Mouse (Mus musculus): ENCODE results near the gene Prrx2.

The Prrx2 gene

DNA sequence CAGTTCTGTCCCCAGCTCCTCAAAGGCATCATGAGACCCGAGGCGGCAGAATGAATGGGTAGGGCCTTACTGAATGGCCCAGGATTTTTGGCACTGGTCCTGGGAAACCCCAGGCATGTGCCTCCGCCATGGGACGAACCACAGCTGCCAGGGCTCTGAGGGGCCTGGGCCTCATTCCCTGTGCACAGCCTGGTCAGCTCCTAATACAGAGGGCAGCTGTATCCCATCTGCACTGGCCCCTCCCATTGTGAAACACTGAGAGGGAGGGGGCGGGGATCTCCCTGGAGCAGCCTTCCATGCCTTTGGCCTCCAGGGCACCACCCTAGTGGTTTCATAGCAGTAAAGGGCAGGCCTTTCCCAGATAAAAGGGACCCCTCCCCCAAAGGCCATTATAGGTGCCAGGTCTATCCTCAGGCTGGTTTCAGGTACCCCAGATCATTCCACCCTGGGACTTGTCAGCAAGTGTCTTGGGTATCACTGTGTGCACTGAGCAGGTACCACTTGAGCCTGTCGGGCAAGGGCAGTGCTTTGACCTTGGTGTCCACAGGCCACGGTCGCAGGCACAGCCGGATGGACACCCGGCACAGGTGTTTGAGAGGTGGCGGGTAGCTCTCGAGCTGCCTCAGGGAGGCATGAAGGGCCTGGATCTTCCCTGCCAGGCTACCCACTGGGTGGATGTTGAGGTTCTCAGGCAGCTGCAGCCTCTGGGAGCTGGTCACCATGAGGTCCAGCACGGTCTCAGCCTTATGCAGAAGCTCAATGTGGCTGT is 11.2 kb upstream of the Prrx2 start:
- DNase-seq (ENCODE audit: low read depth) = no peak

GRCm38 (mm10) chr2:30826825-30827748 is 7.7 kb upstream of the Prrx2 start:
- DNase-seq (ENCODE audit: low read depth) = peak; percentile 92

DNA sequence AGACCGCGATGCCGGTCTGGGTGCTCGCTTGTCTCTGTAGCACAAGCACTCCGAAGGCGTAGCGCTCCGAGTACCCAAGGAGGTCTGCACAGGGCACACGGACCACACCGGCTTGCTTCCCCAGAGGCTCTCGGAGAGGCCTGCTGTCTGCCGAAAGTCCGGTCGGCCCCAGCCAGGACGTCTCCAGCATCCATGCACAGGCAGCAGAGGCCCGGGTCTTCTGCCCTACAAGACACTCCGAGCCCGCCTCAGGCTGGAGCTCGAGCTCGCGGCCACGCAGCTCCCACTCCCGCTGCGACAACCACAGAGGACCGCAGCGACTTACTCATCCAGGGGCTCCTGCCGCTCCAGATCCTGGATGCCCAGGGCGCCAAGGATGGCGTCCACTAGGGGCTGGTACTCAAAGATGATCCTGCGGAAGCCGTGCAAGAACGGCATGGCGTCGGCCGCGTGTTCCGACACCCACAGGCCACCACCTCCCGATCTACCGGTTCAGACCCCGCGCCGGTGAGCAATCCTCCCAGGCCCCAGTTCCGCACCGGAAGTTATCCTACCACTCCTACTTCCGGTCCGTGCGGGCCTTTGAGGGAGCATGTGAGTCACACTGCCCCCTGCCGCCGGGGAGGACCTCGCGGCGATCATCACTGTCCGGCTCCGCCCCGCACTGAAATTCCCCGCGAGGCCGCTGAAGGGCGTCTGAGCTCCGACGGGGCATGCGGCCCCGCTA is 6.9 kb upstream of the Prrx2 start:
- DNase-seq (ENCODE audit: low read depth) = peak; percentile 89

DNA sequence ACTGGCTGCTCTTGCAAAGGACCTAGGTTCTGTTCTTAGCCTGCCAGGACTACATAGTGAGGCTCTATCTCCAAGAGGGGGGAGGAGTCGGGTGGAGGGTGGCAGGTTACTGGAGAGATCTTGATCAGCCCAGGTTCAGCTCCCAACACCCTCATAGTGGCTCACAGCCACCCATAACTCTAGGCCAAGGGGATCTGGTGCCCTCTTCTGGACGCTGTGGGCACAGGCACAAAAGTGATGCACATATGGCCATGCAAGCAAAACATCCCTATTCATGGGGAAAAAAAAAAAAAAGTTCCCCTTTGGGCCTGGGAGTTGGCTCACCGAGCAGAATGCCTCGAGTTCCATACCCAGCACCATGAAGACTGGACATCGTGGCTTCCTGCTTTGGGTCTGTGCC is 5.5 kb upstream of the Prrx2 start:
- DNase-seq (ENCODE audit: low read depth) = peak; percentile 65

GRCm38 (mm10) chr2:30830283-30830795 is 4.4 kb upstream of the Prrx2 start, which contains the start of gene Asb6:
Gene Asb6, minus strand, starts transcription at chr2:30830333.
- DNase-seq (ENCODE audit: low read depth) = no peak

- DNase-seq (ENCODE audit: low read depth) = no peak
These were observed 1.1 kb upstream of the Prrx2 start for GRCm38 (mm10) chr2:30833644-30834043.

- DNase-seq (ENCODE audit: low read depth) = peak; percentile 33
These were observed 1.6 kb downstream of the Prrx2 start for GRCm38 (mm10) chr2:30836238-30836990.

GRCm38 (mm10) chr2:30842615-30843014 is 7.8 kb downstream of the Prrx2 start:
- DNase-seq (ENCODE audit: low read depth) = no peak

DNA sequence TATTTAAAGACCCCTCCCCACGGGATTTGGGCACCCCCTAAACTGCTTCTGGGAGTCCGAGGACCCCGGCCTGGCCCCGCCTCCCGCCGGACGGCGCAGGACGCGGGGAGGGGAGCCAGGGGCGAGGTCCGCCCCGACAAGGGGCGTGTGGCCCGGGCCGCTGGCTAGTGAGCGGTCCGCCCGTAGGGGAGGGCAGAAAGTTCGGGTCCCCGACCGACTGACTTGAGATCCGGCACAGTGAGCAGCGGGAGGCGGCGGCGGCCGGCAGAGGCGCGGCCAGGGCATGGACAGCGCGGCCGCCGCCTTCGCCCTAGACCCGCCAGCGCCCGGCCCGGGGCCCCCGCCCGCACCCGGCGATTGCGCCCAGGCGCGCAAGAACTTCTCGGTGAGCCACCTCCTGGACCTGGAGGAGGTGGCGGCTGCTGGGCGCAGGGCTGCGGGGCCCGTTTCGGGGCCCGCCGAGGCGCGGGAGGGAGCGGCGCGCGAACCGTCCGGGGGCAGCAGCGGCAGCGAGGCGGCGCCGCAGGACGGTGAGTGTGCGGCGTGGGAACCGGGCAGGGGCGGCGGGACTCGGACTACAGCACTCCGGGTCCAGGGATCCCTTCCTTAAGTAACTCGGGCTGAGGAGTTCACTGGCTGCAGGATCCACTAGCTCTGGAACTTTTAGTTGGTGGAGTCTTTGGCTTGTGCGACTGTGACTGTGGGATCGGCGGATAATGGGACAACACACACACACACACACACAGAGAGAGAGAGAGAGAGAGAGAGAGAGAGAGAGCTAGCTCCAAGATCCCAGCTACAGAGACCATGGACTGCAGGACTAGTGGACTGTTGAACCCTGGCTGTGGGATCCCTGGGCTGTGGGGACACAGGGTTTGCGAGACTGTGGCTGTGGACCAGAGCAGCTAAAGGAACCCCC is 10.6 kb downstream of the Prrx2 start:
- DNase-seq (ENCODE audit: low read depth) = no peak

DNA sequence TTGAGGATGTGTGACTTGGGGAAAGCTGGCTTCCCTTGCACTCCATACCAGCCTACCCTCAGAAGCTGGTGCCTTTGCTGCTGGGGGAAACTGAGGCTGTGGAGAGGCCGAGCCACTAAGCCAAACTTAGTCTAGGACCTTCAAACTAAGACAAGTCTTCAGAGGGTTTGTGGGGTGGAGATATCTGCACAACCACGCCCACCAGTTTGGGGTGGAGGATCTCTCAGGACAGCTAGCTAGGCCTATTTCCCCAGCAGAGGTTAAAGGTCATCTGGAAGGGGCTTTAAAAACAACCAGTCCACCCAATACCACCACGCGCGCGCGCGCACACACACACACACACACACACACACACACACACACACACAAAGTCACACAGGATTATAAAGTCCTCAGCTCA is 11.5 kb downstream of the Prrx2 start:
- no peak for DNase-seq (ENCODE audit: low read depth)

DNA sequence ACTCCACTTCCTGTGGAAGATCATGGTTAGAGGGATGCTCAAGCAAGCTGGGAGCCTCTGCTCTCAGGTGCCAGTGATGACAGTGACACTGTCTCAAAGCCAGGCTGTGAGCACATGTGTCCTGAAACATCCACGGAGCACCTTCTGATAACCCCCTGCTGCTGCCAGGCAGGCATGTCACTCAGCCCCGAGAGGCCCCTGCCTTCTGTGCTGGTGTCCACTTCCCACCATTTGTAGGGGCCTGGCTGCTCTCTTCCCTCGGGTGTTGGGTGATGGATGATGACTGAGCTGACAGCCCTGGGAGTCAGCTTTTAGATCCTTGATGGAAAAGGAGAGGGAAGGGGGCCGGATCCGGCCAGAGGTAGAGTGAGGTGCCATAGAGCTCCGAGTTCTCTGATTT is 12.0 kb downstream of the Prrx2 start:
- DNase-seq (ENCODE audit: low read depth) = no peak

- DNase-seq (ENCODE audit: low read depth) = no peak
These were observed 13.4 kb downstream of the Prrx2 start for GRCm38 (mm10) chr2:30848184-30848583.

DNA sequence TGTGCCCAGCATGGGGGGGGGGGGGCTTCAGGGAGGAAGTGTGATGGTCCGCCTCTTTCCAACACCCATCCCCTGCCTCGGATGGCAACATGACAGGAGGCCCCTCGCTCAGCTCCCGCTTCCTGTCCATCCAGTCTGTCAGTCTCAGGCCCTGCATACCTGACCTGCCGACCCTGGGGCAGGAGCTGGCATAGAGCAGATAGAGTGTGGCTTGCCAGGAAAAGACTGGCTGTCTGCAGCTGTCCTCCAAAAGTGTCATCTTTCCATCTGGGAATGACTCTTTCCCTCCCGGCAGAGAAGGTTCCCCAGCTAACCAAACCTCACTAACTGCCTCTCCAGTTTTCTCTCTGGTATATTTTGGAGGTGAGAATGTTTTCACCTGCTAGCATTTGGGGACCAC is 15.8 kb downstream of the Prrx2 start:
- DNase-seq (ENCODE audit: low read depth) = no peak

- DNase-seq (ENCODE audit: low read depth) = no peak
These were observed 18.1 kb downstream of the Prrx2 start for GRCm38 (mm10) chr2:30852771-30853313.

GRCm38 (mm10) chr2:30857076-30857475 is 22.3 kb downstream of the Prrx2 start:
- DNase-seq (ENCODE audit: low read depth) = no peak

DNA sequence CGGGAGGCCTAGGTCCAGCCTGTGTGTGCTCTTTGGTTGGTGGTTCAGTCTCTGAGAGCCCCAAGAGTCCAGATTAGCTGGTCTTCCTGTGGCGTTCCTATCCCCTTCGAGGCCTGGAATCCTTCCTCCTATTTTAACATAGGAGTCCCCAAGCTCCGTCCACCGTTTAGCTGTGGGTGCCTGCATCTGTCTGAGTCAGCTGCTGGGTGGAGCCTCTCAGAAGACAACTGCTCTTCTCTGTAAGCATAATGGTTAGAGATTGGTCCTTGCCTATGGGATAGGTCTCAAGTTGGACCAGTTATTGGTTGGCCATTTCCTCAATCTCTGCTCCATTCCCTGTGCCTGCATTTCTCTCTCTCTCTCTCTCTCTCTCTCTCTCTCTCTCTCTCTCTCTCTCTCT is 25.0 kb downstream of the Prrx2 start:
- no peak for DNase-seq (ENCODE audit: low read depth)

- no peak for DNase-seq (ENCODE audit: low read depth)
These were observed 27.3 kb downstream of the Prrx2 start for GRCm38 (mm10) chr2:30862081-30862480.

DNA sequence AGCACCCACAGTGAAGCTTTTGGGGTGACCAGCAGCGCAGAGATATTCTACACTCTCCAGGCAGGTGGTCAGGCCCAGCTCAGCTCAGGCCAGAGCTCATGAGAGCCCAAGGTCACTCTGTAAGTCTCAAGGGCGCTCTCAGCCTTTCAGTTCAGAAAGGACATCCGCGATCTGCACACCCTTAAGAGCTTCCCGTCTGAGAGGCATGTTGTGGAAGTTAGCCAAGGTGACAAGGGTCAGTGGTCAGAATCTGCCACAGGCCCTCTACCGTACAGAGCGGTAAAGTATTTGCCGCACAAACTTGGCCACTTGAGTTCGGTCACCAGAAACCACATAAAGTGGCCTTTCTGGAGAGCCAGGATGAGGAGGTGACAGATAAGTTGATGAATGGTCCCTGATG is 28.8 kb downstream of the Prrx2 start:
- DNase-seq (ENCODE audit: low read depth) = no peak

GRCm38 (mm10) chr2:30864968-30865381 is 30.2 kb downstream of the Prrx2 start:
- no peak for DNase-seq (ENCODE audit: low read depth)

- no peak for DNase-seq (ENCODE audit: low read depth)
These were observed 30.7 kb downstream of the Prrx2 start for GRCm38 (mm10) chr2:30865426-30865825.
